7 mouse cellular contexts compared by ENCODE assay signal in the genomic region with DNA sequence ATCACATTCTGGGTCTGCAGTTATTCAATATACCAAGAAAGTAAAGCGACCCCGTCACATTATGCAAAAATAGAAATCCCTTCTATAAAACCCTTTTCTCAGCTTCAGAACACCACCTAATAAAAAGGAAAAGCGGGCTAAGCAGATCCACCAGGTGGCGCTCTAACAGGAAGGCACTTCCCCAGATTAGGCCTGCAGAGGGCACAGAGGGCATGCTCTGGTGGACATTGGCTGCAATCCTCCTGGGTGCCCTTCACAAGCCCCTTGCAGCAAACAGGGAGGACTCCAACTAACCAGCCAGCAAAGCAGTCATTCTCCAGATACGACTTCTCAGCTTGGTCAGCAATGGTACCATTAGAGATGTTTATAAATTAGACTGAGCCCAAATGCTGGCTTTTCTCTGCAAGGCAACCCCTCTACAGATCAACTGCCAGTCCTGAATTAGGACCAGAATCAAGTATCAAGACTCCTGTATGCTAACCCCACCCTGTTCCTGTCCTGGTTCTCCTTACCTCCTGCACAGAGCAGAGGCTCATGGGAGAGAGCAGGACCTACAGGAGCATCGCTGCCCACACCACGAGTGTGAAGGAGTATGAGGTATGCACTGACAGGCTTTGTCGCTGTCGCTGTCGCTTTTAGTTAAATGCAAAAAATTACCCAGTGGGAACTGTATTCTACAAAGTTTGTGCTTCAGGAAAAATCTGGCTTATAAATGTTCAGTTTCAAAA. TPM values are rescaled to one million over a fixed set of nuclear protein-coding genes. Genes with fewer than 3 reads are reported as not detected.
A peak's percentile ranks its signal among the peaks of the same experiment; 100 is the strongest.
DNase-seq lines count a peak whose midpoint lies in the region; ATAC-seq and TF ChIP-seq lines count a peak whose summit lies in the region.

No protein-coding gene starts in this region.

- peak; percentile 67 for ATAC-seq in Patski
- ATAC-seq in forebrain, postnatal 0 days, result peak; percentile 56

- H3K4me1 ChIP-seq in forebrain, postnatal 0 days (ENCODE audit: insufficient read depth), result no peaks in the 10 kb centered on the region
- H3K4me1 ChIP-seq in spleen, adult 2 months (ENCODE audit: control insufficient read depth, insufficient read depth, insufficient read length), result no peaks in the 10 kb centered on the region

- WGBS in forebrain, postnatal 0 days, result 57% methylated on average over 10 of the region's 10 CpGs
- 60% methylated on average over 10 of the region's 10 CpGs for WGBS in spleen, adult 2 months

- TF ChIP-seq POLR2A in spleen, adult 2 months (IDR thresholded peaks at IDR 0.05; ENCODE audit: low read depth, low read length), result no peak

- no peaks in the 10 kb centered on the region for H3K9me3 ChIP-seq in forebrain, postnatal 0 days (ENCODE audit: low read length)

- CTCF ChIA-PET in Patski (lab: Charles Lee), result interaction anchor here (0.7 to 1.9 kb wide), 9 partner anchors 11 to 226 kb away, joined by 3 to 5 read pairs (median 4); no protein-coding TSS in a partner anchor

- POLR2A ChIA-PET in Patski (lab: Charles Lee), result no interaction called here

- peak; percentile 91 for TF ChIP-seq CTCF in Patski (IDR thresholded peaks at IDR 0.05)
- TF ChIP-seq CTCF in forebrain, postnatal 0 days (IDR thresholded peaks at IDR 0.05; ENCODE audit: low read depth), result peak; percentile 90
- TF ChIP-seq CTCF in spleen, adult 2 months (IDR thresholded peaks at IDR 0.05; ENCODE audit: extremely low read depth, insufficient read depth, insufficient read length, insufficient replicate concordance), result peak; percentile 90; the same call in 1 of the 2 replicates

- no peak for DNase-seq in Patski (ENCODE audit: low read depth, low spot score)
- peak; percentile 65 for DNase-seq in c-Kit-positive CD71-positive TER-119-negative erythroid progenitor cells, embryonic 14.5 days (ENCODE audit: low read depth)
- peak; percentile 78 for DNase-seq in forebrain, postnatal 0 days
- peak; percentile 90 for DNase-seq in heart, postnatal 4 days
- DNase-seq in layer of hippocampus, postnatal 14 days (ENCODE audit: low spot score in 2 of 2), result peak; percentile 57 to 64
- DNase-seq in mesoderm, embryonic 11.5 days (ENCODE audit: low read depth, low spot score), result peak; percentile 81
- DNase-seq in spleen, adult 2 months (ENCODE audit: low read depth in 1 of 2, low spot score in 2 of 2), result peak; percentile 53 to 74

- no peaks in the 10 kb centered on the region for H3K27me3 ChIP-seq in Patski
- H3K27me3 ChIP-seq in forebrain, postnatal 0 days (ENCODE audit: insufficient read depth, low read length), result no peaks in the 10 kb centered on the region
- no peaks in the 10 kb centered on the region for H3K27me3 ChIP-seq in spleen, adult 2 months (ENCODE audit: control insufficient read depth, insufficient read depth, low read length)

- H3K4me2 ChIP-seq in forebrain, postnatal 0 days (ENCODE audit: low read depth), result no peak overlapping the region

- in situ Hi-C loops in Patski (cut with MboI; ENCODE audit: low pct_unique_long_range_greater_than_20kb), result loop anchor here (5.0 kb wide), 2 partner anchors 188 to 228 kb away; no protein-coding TSS in a partner anchor

- H3K9ac ChIP-seq in forebrain, postnatal 0 days, result no peak overlapping the region

- no peak overlapping the region for H3K27ac ChIP-seq in forebrain, postnatal 0 days (ENCODE audit: low read depth, low read length)
- H3K27ac ChIP-seq in spleen, adult 2 months (ENCODE audit: insufficient read depth, low read length), result no peak overlapping the region

- no peak overlapping the region for H3K4me3 ChIP-seq in forebrain, postnatal 0 days (ENCODE audit: low read depth, low read length)
- H3K4me3 ChIP-seq in spleen, adult 2 months (ENCODE audit: extremely low read depth, insufficient read depth, insufficient read length), result no peak overlapping the region

- H3K36me3 ChIP-seq in forebrain, postnatal 0 days (ENCODE audit: insufficient read depth), result peaks cover 8% of the 10 kb centered on the region; the same call in 1 of the 2 replicates
- peaks cover 6% of the 10 kb centered on the region for H3K36me3 ChIP-seq in spleen, adult 2 months (ENCODE audit: control insufficient read depth, insufficient read depth, low read length)

RNA-seq across cellular contexts. Expression of gene Esd, which starts 32.3 kb away (rescaled TPM):
- polyA plus RNA-seq in Patski (2021), result 242 TPM
- total RNA-seq in forebrain, postnatal 0 days (2014; rRNA removed), result 159 and 207 TPM in 2 replicates
- polyA plus RNA-seq in forebrain, postnatal 0 days (2015; fragmentation: Nextera tagmentation; extraction: Ambion mirVana), result 224 and 256 TPM in 2 replicates
- total RNA-seq in heart, postnatal 4 days (2021), result 100 to 1,000 TPM; 152 to 155 TPM
- total RNA-seq in layer of hippocampus, postnatal 14 days (2021), result 10 to 100 TPM; 85.4 to 90.1 TPM
- polyA plus RNA-seq in spleen, adult 2 months (2012; rRNA removed), result 16.9 and 18.7 TPM in 2 replicates
